Mouse (Mus musculus) lung, postnatal 0 days (tissue): ENCODE measurements around the gene Lrrc4c. TPM values are rescaled to one million over a fixed set of nuclear protein-coding genes. Genes with fewer than 3 reads are reported as not detected.

ENCODE experiments used
- ATAC-seq: fragments of 200-750 bp; cut with Nextera tagmentation; 2 replicates; pipeline ENCODE4 v1.8.0; 2017; ENCODE audit warnings: moderate library complexity
- DNase-seq: peaks from one replicate; pipeline ENCODE4 v3.0.0-alpha.2; 2016; ENCODE audit warnings: low spot score
- H3K27ac ChIP-seq: fragments of 300-500 bp; sonication (generic); 2 replicates; pipeline ENCODE4 v1.5.1; 2014; ENCODE audit warnings: antibody characterized with exemption, mild to moderate bottlenecking, low read length, mixed read lengths
- H3K27me3 ChIP-seq: fragments of 300-500 bp; sonication (generic); replicated peaks from 2 replicates; pipeline ENCODE4 v1.6.1; 2014; ENCODE audit warnings: low read length, mixed read lengths; ENCODE audit not compliant: insufficient read depth
- H3K36me3 ChIP-seq: fragments of 300-500 bp; sonication (generic); 2 replicates; pipeline ENCODE4 v1.6.1; 2014; ENCODE audit warnings: low read length, mixed read lengths; ENCODE audit not compliant: insufficient read depth
- H3K4me1 ChIP-seq: fragments of 300-500 bp; sonication (generic); 2 replicates; pipeline ENCODE4 v1.6.1; 2014; ENCODE audit warnings: antibody characterized with exemption, low read depth, low read length, mixed read lengths; ENCODE audit not compliant: insufficient read depth
- H3K4me2 ChIP-seq: fragments of 300-500 bp; sonication (generic); replicated peaks from 2 replicates; pipeline ENCODE4 v1.6.1; 2014; ENCODE audit warnings: low read depth, mild to moderate bottlenecking, low read length, moderate library complexity, mixed read lengths
- H3K4me3 ChIP-seq: fragments of 300-500 bp; sonication (generic); 2 replicates; pipeline ENCODE4 v1.5.1; 2014; ENCODE audit warnings: low read depth, low read length
- H3K9ac ChIP-seq: fragments of 300-500 bp; sonication (generic); replicated peaks from 2 replicates; pipeline ENCODE4 v1.6.1; 2014; ENCODE audit warnings: low read depth, mild to moderate bottlenecking
- H3K9me3 ChIP-seq: fragments of 300-500 bp; sonication (generic); 2 replicates; pipeline ENCODE4 v1.6.1; 2016; ENCODE audit warnings: low read length, mixed read lengths
- CTCF ChIP-seq: IDR thresholded peaks from 2 replicates; pipeline ENCODE4 v1.5.1; 2016; ENCODE audit warnings: antibody characterized with exemption, mild to moderate bottlenecking
- EP300 ChIP-seq: IDR thresholded peaks from 2 replicates; pipeline ENCODE4 v1.6.1; 2016; ENCODE audit warnings: antibody characterized with exemption, mild to moderate bottlenecking, control low read depth
- WGBS: fragments of 180-500 bp; shearing (Covaris S2); extraction: QIAGEN DNeasy Blood & Tissue Kit; methylation state at CpG from one replicate; pipeline ENCODE4 v1.1.7; 2014; 5-methylcytosine and 5-hydroxymethylcytosine counted together
- polyA plus RNA-seq: library from polyadenylated mRNA; unstranded; fragments of >200 nt; fragmentation: Nextera tagmentation; extraction: Ambion mirVana; gene quantifications from 2 replicates; pipeline ENCODE4 v1.2.1, GENCODE M21; 2015

The Lrrc4c gene
- polyA plus RNA-seq, 1 experiment from 2014 or later, result 0.81 TPM

DNA sequence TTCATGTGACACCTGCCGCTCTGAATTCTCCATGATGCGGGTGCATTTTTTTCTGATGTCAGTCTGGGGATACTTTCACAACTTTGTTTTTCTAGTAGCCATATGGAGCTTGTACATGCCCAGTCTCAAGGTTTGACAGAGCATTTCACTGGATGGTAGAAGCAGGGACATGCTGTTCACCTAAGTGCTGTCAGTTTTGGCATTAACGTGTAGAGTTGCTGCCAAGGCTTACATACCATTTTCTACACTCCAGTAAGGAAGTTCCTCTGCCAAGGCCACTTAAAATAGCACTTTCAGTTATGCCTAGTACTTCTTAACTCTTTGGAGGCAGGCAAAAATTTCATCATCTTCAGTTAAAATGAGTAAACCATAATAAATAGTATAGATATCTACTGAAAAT lies 915.0 kb downstream of the Lrrc4c start:
- Histone ChIP-seq H3K4me1 (no peaks in the 10 kb centered on the region), H3K9ac (no peak overlapping the region), H3K9me3 (no peaks in the 10 kb centered on the region), H3K27me3 (no peaks in the 10 kb centered on the region), H3K36me3 (no peaks in the 10 kb centered on the region), H3K4me2 (no peak overlapping the region), H3K4me3 (no peak overlapping the region), H3K27ac (no peak overlapping the region)
- WGBS, result 65% methylated on average over 3 of the region's 3 CpGs
- DNase-seq (no peak), ATAC-seq (no peak)
- TF ChIP-seq CTCF (no peak), EP300 (no peak)

DNA sequence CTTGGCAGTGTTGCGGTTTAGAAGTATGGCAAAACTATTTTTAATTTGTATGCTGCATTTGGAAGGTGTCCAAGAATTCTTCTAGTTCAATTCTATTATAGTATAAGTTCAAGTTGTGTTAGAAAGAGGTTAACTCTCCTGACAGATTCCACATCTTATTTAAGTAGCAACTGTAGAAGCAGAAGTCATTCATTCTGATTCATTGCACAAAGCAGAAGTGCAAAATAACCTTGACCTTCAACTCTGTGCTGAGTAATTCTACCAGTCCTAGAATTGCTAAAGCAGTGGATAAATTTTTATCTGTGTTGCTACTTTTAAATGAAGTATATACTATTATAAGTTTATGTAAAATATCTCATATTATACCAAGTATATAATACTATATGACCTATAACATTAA lies 916.1 kb downstream of the Lrrc4c start:
- no peak for TF ChIP-seq EP300
- no peak for TF ChIP-seq CTCF
- no peak overlapping the region for H3K4me2 ChIP-seq
- H3K9ac ChIP-seq, result no peak overlapping the region
- no peak for ATAC-seq
- H3K4me1 ChIP-seq, result no peaks in the 10 kb centered on the region
- DNase-seq, result no peak
- H3K9me3 ChIP-seq, result no peaks in the 10 kb centered on the region; the same call in 1 of the 2 replicates
- 56% methylated on average over 1 of the region's 1 CpGs for WGBS
- no peaks in the 10 kb centered on the region for H3K36me3 ChIP-seq
- H3K27me3 ChIP-seq, result no peaks in the 10 kb centered on the region
- no peak overlapping the region for H3K27ac ChIP-seq
- H3K4me3 ChIP-seq, result no peak overlapping the region

DNA sequence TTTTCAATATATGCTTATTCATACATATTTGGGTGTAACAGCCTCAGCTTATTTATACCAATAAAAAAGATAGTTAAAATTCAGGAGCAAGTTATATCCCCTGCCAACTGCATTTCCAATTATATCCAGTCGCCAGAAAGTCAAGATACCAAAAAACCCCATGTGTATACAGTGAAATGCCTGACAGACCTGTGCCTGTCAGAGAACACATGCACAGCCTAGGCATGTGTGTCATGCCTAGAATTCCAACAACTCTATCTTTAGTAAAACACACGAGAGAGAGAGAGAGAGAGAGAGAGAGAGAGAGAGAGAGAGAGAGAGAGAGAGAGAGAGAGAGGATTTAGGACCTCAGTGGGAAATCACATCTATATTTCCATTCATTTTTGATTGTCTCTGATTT lies 956.7 kb downstream of the Lrrc4c start:
- 61% methylated on average over 2 of the region's 2 CpGs for WGBS
- no peak for ATAC-seq

GRCm38 (mm10) chr2:97284986-97285385 lies 967.0 kb downstream of the Lrrc4c start:
- Histone ChIP-seq H3K27me3 (no peaks in the 10 kb centered on the region), H3K9me3 (no peaks in the 10 kb centered on the region), H3K4me3 (no peak overlapping the region), H3K4me1 (no peaks in the 10 kb centered on the region), H3K9ac (no peak overlapping the region), H3K27ac (no peak overlapping the region), H3K4me2 (no peak overlapping the region), H3K36me3 (no peaks in the 10 kb centered on the region)
- DNase-seq, result no peak
- no peak for TF ChIP-seq EP300
- TF ChIP-seq CTCF, result no peak
- no peak for ATAC-seq

More for the DNA sequence above, 956.7 kb downstream of the Lrrc4c start:
- H3K4me1 ChIP-seq, result no peaks in the 10 kb centered on the region
- no peak overlapping the region for H3K27ac ChIP-seq
- H3K4me3 ChIP-seq, result no peak overlapping the region
- H3K36me3 ChIP-seq, result no peaks in the 10 kb centered on the region
- no peaks in the 10 kb centered on the region for H3K9me3 ChIP-seq
- TF ChIP-seq CTCF, result no peak
- TF ChIP-seq EP300, result no peak
- no peaks in the 10 kb centered on the region for H3K27me3 ChIP-seq
- no peak overlapping the region for H3K9ac ChIP-seq
- DNase-seq, result no peak
- H3K4me2 ChIP-seq, result no peak overlapping the region

- Histone ChIP-seq H3K4me1 (no peaks in the 10 kb centered on the region), H3K4me3 (no peak overlapping the region), H3K27me3 (no peaks in the 10 kb centered on the region), H3K9me3 (peaks cover 4% of the 10 kb centered on the region; the same call in 1 of the 2 replicates), H3K9ac (no peak overlapping the region), H3K4me2 (no peak overlapping the region), H3K36me3 (no peaks in the 10 kb centered on the region), H3K27ac (no peak overlapping the region)
- no peak for TF ChIP-seq EP300
- TF ChIP-seq CTCF, result no peak
- DNase-seq, result no peak
- 73% methylated on average over 3 of the region's 3 CpGs for WGBS
- no peak for ATAC-seq
Observed at GRCm38 (mm10) chr2:97294216-97294615, 976.2 kb downstream of the Lrrc4c start.

DNA sequence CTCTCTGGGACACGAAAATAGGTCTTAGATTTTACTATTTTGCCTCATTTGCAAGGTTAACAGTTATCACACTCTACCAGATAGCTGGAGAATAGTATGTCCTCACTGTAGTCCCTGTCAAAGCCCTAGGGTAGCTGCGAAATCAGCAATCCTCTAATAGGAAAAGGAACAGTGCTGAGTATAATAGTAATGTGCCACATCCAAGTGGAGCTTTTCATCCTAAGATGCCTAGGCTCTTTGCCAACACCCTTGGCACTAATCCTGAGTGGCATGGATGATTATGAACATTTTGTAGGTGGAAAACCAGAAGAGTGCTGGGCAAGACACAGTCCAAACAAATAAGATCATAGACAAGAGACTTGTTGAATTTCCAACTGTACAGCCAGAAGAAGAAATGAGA lies 981.7 kb downstream of the Lrrc4c start:
- 58% methylated on average over 2 of the region's 2 CpGs for WGBS
- TF ChIP-seq EP300 (no peak), CTCF (no peak)
- no peaks in the 10 kb centered on the region for H3K4me1 ChIP-seq
- H3K9me3 ChIP-seq, result peaks cover 4% of the 10 kb centered on the region; the same call in 1 of the 2 replicates
- DNase-seq (no peak), ATAC-seq (no peak)
- H3K9ac ChIP-seq, result no peak overlapping the region
- H3K36me3 ChIP-seq, result no peaks in the 10 kb centered on the region
- no peak overlapping the region for H3K4me3 ChIP-seq
- H3K27me3 ChIP-seq, result no peaks in the 10 kb centered on the region
- H3K27ac ChIP-seq, result no peak overlapping the region
- no peak overlapping the region for H3K4me2 ChIP-seq

- TF ChIP-seq CTCF (no peak), EP300 (no peak)
- 63% methylated on average over 1 of the region's 1 CpGs for WGBS
- no peak for ATAC-seq
- DNase-seq, result no peak
- H3K4me3 ChIP-seq, result no peak overlapping the region
- H3K36me3 ChIP-seq, result no peaks in the 10 kb centered on the region
- no peaks in the 10 kb centered on the region for H3K9me3 ChIP-seq
- H3K9ac ChIP-seq, result no peak overlapping the region
- no peaks in the 10 kb centered on the region for H3K27me3 ChIP-seq
- no peak overlapping the region for H3K27ac ChIP-seq
- H3K4me1 ChIP-seq, result no peaks in the 10 kb centered on the region
- H3K4me2 ChIP-seq, result no peak overlapping the region
Observed at GRCm38 (mm10) chr2:97318008-97318407, 1000.0 kb downstream of the Lrrc4c start.
